Mouse (Mus musculus) heart, postnatal 36 days (tissue): ENCODE data around the gene Gm281. TPM values are rescaled to one million over a fixed set of nuclear protein-coding genes. Genes with fewer than 3 reads are reported as not detected.
A peak's percentile ranks its signal among the peaks of the same experiment; 100 is the strongest.
"Not testable (repeated sequence)": the region's sequence is repeated elsewhere in the genome, so short reads cannot be mapped to it uniquely, and the experiment has no call there.

Experiments
- DNase-seq, 2 experiments: peaks; one replicate each; pipeline ENCODE4 v3.0.0; 2021 to 2022
- intact Hi-C: fragments of 180-260 bp; cut with DNase I; formaldehyde crosslinking; loops from one replicate; pipeline ENCODE4 v1.15.1; 2025
- total RNA-seq, 2 experiments: library from RNA; stranded (reverse); gene quantifications; 2 replicates each; pipeline ENCODE4 v1.2.3; 2021

The Gm281 gene
- not detected for total RNA-seq

DNA sequence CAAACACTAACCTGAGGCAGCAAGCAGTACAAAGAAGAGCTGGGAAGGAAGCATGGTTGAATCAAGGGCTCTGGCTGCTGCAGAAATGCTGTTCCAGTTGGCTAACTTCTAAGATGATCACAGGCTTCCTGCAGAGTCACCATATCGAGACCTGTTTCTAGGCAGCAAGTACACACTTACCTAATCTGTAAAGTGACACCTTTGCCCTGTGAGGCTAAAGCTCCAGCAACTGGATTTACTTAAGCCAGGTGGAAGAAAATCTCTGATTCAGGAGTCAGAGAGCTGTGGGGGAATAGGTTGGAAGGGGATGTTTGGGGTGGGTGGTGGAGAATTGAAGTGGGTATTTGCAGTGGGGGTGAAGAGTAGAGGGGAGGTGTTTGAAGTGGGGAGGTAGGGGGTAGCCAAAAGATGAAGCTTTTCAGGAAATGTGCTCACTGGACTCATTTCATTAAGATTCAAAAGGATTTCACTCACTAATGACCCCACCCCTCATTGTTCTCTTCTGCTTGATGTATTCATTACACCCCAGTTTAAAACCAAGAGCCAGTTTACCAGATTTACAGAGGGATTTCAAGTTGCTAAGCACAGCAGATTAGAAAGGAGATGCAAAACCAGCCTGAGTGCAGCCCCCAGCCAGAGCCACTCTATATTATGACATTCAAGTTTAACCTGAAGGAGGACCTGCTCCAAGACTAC is at the start of gene Gm281:
Gene Gm281 (minus strand): TSS at position 92 of the 696 bp plus-strand sequence.
- intact Hi-C loops: loop anchor here (10.0 kb wide), 1 partner anchor 1340 kb away; no protein-coding TSS in a partner anchor
- no peak for DNase-seq

DNA sequence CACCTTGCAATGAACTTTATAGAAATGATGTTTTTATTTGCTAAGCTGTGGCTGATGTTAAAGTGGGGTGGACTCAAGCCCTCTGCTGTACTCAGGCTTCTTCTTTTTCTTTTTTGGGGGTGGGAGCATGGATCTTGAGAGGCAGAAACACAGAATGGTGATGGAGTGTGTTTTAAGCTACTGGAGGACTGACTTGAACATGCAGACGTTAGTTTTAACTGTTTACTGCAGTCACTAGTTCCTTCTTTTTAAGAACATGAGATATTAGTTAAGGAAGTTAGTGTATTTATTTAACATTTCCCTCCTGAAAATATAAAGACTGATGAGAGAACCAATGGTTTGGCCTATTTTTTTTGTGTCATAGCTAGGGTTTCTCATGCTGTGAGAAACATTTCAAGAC is 49.2 kb upstream of the Gm281 start:
- intact Hi-C loops: loop anchor here (1.0 kb wide), 1 partner anchor 49 kb away; no protein-coding TSS in a partner anchor

DNA sequence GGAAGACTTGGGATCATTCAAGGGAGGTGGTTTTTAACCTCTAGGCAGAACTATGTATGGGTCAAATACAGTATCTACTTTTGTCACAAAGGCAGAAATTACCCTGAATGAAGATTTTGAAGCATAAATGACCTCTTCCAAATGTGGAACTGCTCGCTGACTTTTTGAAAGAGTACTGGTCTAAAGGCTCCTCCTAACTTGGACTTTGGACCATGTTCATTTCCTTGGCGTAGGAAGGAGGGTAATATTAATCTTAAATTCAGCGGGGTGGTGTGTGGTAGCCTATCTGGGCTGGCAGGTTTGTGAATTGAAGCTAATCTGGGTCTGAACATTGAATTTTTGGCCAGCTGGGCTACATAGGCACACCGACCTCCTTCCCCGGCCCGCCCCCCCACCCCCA is 48.2 kb upstream of the Gm281 start:
- intact Hi-C loops: no loop called here
- DNase-seq: no peak

More for the DNA sequence above, 49.2 kb upstream of the Gm281 start:
- no peak for DNase-seq

DNA sequence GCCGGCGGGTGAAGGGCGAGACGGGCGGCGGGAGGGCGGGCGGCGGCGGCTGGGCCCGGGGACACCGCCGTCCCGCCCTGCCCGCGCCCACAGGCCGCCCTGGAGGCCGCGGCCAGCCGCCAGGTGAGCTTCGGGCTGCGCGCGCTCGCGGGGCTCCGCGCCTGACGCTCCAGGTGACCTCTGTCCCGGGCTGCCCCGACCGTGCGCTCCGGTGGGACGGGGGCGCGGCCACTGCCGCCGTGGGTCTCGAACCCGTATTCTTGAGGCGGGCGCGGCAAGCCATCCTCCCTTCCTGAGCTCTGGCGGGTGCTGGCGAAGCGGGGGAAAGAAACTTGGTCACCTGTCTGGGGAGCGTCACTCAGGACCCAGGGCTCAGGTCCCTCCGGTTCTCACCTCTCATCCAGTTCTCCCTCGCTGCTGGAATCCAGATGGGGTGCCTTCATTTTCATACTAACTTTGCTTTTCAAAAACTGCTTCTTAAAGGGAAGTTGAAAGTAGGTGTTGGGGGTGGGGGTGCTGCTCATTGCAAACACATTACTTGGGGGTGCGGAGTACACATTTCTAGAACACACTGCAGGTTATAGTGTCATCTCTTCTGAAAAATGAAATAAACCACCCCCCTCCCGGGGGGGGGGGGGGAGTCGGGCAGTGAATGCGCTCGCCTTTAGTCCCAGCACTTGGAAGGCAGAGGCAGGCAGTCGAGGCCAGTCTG is 47.3 kb upstream of the Gm281 start, which contains the start of the genes Atxn7 and Thoc7:
Gene Atxn7 (plus strand): TSS at position 40 of the 712 bp plus-strand sequence.
Gene Thoc7 (minus strand): TSS at position 452 of the 712 bp plus-strand sequence.
- intact Hi-C loops: loop anchor here (2.0 kb wide), 1 partner anchor 137 kb away; no protein-coding TSS in a partner anchor
- peak; percentile 51 to 64 for DNase-seq

DNA sequence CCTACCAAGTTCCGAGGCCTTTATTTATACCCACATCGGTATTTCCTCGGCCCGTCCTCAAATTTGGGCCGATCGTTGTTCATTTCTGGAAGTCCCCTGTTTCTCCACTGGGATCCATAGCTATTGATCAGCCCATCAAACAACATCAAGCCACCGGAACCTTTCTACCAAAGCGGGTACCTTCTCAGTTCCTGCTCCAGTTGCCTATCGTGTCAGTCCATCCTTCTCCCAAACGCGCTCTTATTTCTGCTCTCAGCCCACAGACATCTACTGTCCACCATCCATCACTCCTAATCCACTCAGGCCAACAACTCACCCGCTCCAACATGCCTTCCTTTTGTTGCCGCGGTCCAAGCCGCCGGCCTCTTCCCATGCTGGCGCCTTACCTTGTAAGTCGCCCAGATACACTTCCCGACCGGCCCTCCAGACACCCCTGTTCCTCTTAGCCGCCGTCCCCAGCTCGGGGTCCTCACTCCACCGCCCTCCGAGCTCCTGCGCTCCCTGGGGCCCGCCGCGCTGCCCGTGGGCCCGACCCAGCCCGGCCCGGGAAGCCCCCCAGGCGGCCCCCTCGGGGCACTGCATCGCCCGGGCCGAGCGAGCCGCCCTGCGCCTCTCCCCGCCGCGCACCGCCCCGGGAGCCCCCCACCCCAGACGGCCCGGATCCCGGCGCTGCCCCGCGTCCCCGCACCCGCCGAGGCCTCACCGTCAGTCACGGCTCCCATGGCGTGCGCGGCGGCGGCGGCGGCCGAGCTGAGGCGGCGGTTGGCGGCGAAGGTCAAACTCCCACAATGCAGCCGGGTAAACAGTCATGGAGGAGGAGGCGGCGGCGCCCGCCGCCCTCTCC is 46.4 kb upstream of the Gm281 start:
- DNase-seq: peak; percentile 66 to 69
- intact Hi-C loops: loop anchor here (2.0 kb wide), 1 partner anchor 138 kb away; no protein-coding TSS in a partner anchor

DNA sequence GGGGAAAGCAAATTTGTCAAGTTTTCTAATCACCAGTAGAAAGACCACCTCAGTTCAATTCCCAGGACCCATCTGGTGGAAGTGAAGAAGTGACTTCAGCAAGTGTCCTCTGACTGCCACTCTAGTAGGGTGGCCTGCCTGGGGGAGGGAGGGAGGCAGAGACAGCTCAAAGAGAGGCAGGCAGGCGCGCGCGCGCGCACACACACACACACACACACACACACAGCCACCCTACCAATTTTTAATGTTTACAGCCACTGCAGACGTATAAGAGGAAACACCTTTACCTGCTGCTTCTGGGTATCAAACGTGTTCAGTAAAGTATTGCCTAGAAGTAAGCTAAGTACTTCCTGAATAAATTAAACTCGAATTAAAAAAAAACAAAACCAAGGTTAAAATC is 45.8 kb upstream of the Gm281 start:
- DNase-seq: peak; percentile 9 to 17
- intact Hi-C loops: loop anchor here (2.0 kb wide), 1 partner anchor 139 kb away; no protein-coding TSS in a partner anchor

DNA sequence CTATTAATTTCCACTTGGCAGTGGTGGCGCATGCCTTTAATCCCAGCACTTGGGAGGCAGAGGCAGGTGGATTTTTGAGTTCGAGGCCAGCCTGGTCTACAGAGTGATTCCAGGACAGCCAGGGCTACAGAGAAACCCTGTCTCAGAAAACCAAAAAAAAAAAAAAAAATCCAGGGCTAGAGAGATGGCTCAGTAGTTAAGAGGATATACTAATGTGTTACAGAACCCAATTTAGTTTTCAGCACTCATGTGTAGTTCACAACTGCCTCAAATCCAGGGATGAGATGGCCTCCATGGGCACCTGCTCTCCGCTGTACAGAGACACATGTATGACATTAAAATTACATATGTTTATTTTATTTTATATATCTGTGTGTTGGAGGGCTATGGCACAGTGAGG is 37.9 kb upstream of the Gm281 start:
- intact Hi-C loops, DNase-seq: not testable (repeated sequence)

DNA sequence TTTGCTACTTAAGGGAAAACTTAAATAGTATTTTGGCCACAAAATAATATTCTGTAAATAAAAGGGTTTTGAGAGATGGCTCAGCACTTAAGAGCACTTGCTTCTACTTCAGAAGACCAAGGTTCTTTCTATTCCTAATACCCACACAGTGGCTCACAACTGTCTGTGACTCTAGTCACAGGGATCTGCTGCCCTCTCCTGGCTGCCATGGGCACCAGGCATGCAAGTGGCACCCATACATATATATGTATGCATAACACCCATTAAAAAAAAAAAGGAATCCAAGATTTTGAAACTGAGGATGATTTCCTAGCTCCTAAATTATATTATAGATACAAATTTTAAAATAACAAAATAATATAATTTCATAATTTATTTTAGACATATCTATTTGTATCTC is 36.1 kb upstream of the Gm281 start:
- peak in 1 of 2 experiments; percentile 18 for DNase-seq
- intact Hi-C loops: no loop called here

DNA sequence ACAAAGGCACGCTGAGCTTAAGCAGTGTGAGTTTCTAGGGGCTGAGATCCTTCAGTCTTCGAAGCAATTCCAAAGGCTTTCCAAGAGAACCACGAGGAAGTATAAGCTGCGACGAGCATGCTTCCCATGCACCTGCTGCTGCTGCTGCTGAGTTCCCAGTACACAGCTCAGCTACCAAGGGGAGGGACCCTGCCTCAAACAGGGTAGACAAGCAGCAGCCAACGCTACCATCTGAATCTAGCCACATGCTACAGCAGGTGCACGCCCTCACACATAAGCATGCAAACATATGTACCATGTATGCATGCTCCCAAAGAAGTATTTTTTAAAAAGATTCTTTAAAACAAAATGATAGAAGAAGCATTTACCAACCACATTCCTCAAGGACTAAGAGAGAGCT is 34.1 kb upstream of the Gm281 start:
- intact Hi-C loops: no loop called here
- DNase-seq: no peak

DNA sequence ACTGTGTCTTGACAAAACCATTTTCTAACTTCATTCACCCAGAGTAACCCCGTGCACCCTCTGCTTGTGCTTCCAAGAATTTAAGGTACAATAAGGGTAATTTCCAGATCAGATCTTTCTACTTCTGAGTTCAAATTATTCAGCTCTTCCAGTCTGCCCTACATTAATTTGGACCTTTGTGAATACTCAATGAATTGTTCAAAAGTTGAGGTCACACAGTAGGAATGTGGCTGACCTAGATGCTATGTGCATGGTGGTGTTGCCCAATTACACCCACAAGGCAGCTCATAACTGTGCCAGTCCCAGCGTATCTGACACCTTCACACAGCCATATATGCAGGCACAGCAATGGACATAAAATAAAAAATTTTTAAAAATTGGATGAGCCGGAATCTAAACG is 30.4 kb upstream of the Gm281 start:
- intact Hi-C loops: no loop called here
- DNase-seq: no peak

DNA sequence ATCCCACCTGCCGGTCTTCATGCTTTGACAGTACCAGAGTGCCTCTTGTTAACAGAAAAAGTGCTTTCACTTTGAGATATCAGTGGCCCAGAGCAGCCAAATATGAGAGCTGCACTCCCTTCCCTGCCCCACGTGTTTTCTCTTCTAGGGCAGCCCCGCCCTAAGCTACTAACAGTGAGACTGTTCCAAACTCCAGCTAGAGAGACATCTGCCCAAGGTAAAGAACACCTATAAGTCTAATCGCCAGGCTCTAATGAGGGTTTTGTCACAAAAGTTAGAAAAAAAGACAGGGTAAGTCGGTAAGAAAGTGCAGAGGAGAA is 19.7 kb upstream of the Gm281 start:
- DNase-seq: no peak
- intact Hi-C loops: no loop called here

DNA sequence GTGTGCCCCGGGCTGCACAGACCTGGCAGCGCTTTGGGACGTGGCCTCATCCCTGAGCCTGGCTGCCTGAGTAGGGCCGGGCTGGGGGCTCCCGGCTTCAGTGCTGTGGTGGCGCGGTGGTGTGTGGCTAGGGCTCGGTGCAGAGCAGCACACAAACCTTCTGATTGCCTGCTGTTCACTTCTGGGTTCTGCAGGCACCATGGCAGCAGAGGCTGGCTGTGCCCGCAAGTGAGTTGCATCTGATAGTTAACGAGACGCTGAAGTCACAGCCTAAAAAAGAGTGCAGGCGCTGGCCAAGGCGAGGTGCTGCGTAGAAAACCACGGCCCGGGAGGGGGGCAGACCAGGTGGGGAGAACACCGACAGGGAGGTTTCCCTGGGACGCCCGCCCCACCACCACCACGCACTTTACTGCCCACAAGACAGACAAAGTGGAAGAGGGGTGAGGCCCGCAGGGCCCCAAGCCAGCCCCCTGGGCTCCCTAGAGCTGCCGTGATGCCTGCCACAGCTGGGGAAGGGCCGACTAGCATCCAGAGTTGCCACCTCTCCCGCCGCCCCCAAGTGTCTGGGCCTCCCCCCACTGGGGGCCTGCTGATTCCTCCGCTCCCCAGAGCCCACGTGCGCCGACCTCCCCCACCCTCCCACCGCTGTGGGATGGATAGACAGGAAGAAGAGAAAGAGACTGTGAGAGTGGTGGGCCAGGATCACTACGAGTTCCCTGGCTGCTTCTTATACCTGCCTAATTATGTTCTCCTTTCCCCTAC is 19.2 kb upstream of the Gm281 start:
- intact Hi-C loops: no loop called here
- no peak for DNase-seq

DNA sequence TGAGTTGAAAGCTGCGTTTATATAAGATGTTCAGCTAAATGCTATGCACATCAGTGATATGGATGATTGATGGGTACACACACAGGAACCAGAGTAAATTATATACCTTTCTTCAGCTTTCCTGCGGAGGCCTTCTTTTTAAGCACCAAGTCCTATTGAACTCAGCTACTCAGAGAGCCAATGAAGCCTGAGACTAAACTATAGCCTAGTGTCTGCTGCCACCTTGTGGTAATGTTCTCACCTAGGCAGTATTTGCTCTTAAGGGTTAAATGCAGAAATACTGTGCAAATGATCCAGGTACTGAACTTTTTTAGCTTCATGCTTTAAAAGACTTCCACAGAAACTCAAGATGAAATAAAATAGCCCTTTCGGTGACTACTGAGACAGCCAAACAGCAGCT is 3.4 kb upstream of the Gm281 start:
- peak; percentile 5 to 22 for DNase-seq
- intact Hi-C loops: loop anchor here (1.0 to 10.0 kb wide), 2 partner anchors 562 to 1343 kb away; no protein-coding TSS in a partner anchor

DNA sequence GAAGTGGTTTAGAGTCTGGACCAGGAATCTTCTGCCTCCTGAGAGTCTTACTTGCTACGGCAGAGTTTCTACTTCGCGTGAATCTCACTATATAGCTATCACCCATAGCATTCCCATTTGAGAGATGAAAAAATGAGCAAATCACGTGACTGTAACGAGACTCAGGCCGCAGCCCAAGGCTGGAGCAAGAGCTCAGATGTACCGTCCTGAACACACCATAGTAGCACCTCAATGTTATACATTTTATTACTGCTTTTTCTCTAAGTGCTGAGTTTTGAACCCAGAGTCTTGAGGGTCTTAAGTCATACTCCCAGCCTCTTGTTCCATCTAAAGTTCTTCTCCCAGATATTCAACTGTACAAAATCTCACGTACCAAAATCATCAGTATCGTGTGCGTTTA is 2.9 kb upstream of the Gm281 start:
- intact Hi-C loops: loop anchor here (1.0 to 10.0 kb wide), 2 partner anchors 562 to 1342 kb away; no protein-coding TSS in a partner anchor
- DNase-seq: no peak

DNA sequence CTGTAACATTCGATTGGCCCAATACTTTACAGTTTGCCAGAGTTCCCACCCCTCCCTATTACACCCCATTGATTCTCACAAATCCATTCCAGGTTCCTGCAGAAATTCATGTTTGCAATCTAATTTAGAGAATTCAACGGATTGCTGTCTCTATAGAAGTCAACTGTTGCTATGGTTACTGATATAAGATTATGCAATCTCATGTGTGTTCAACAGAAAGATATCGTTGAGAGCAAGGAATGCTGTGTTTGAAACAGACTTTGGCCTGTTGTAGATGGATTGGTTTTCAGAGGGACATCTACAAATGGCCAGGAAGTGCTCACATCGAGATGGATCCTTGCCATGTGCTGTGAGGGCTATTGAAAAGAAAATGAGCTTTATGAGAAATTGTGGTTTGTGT is 929 bp upstream of the Gm281 start:
- intact Hi-C loops: loop anchor here (10.0 kb wide), 1 partner anchor 1340 kb away; no protein-coding TSS in a partner anchor
- no peak for DNase-seq

DNA sequence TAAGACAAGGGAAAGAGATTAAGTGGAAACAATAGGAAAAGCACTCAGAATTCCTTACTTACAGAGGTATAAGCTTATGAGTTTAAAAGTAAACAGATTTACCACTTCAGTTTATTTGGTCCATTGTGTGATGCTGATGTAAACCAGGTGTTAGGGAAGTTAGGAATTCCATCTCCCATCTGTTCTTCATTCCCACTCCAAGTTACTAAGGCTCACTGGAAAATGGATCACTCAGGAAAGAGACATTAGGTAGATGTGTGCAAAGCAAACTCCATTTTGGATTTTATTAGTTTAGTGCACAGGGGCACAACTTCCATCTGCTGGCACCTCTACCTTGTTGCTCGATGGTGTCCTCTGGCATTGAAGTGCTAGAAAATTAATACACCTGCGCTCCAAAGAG is 4.1 kb downstream of the Gm281 start:
- DNase-seq: no peak
- intact Hi-C loops: loop anchor here (10.0 kb wide), 1 partner anchor 1335 kb away; no protein-coding TSS in a partner anchor

DNA sequence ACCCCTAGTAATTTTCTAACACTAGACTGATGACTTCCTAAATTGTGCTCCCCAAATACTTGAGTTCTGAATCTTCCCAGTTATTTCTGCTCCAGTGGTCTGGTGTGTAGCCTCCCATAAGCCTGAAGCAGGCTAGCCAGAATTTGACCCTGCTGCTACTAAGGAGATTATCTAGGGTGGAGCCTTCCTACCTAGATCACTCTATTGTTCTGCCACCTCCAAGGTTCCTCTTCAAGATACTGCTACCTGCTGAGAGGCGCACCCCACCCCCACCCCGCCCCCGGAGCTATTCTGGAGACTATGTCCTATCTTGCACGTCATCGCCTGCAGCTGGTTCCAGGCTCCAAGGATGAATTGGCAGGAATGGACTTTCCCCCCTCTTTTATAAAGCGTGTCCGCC is 7.1 kb downstream of the Gm281 start:
- intact Hi-C loops: no loop called here
- DNase-seq: no peak

DNA sequence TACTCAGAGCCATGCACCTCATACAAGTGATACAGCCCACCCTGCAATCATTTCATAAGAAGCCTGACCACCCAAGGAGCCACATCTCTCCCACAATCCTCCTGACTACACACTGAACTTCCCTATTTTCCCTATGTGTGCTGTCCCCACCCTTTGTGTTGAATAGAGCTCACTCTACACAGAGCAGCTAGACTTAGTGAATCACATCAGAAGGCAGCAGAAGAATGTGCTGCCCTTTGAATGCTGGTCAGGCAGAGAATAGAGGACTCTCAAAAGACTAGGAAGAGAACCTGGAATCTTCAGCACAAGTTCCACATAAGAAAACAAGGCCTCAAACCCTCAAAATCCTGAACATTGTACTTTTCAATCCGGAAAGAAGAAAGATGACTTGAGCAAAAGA is 7.8 kb downstream of the Gm281 start:
- intact Hi-C loops: no loop called here
- no peak for DNase-seq

DNA sequence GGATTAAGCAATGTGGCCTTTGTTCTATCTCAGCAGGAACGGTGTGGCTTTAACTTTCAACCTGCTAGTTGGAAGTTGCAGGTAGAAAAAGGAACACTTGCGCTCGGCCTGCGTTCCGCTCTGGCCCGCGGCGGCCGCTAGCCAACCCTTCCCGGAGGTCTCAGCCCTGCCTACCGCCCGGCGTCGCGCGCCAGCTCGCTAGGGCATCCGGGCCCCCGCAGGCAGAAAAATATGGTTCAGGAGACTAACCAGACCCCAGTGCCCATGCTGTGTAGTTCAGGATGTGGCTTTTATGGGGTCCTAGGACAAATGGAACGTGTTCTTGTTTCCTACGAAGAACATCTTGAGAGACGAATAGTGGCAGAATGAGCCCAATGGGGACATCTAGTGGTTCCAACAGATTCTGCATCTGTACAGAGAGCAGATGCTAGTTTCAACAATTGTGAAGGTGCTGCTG is 12.6 kb downstream of the Gm281 start:
- peak; percentile 14 to 26 for DNase-seq
- intact Hi-C loops: loop anchor here (5.0 kb wide), 1 partner anchor 544 kb away; no protein-coding TSS in a partner anchor

DNA sequence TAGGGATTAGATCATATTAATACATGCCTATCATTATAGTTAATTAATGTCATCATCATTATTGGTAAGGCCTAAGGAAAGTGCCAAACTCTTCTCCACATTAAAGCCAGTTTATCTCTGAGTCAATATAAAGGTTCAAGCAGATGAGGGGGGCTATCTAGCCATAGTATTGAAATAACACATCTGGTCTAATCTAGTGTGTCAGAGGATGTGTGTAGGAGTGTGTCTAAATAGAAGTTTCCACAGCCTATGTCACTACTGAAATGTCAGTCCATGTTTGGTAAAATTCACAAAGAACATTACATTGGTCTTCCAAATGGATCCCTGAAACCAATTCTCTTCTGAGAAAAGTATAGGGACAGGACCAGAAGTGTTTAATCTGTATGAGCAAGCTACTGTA is 19.1 kb downstream of the Gm281 start:
- no peak for DNase-seq

More for the DNA sequence above, 19.1 kb downstream of the Gm281 start:
- intact Hi-C loops: no loop called here
